Mouse (Mus musculus) layer of hippocampus, postnatal 36 days (tissue): ENCODE measurements around the gene Izumo4. TPM values are rescaled to one million over a fixed set of nuclear protein-coding genes. Genes with fewer than 3 reads are reported as not detected.

Source experiments
- DNase-seq, 2 experiments: peaks; one replicate each; pipeline ENCODE4 v3.0.0; 2022
- total RNA-seq, 2 experiments: library from RNA; stranded (reverse); gene quantifications; 2 replicates each; pipeline ENCODE4 v1.2.3; 2021

Izumo4 gene
- 10 to 100 TPM; 49.7 to 57.0 TPM for total RNA-seq

- peak; percentile 99 for DNase-seq
Measured at GRCm38 (mm10) chr10:80701721-80702535, at the start of gene Izumo4, which contains the start of gene Mob3a. Gene Izumo4, plus strand, starts transcription at chr10:80702184. Gene Mob3a, minus strand, starts transcription at chr10:80701977.

- DNase-seq: no peak
Measured at GRCm38 (mm10) chr10:80653156-80653720, 48.7 kb upstream of the Izumo4 start.

GRCm38 (mm10) chr10:80654866-80655265 lies 47.1 kb upstream of the Izumo4 start:
- no peak for DNase-seq

- DNase-seq: no peak
Measured at GRCm38 (mm10) chr10:80655406-80656129, 46.4 kb upstream of the Izumo4 start.

GRCm38 (mm10) chr10:80656130-80656862 lies 45.7 kb upstream of the Izumo4 start:
- peak; percentile 90 to 93 for DNase-seq

- DNase-seq: no peak
Measured at GRCm38 (mm10) chr10:80656863-80657623, 44.9 kb upstream of the Izumo4 start, which contains the start of gene Btbd2. Gene Btbd2, minus strand, starts transcription at chr10:80657071.

GRCm38 (mm10) chr10:80658194-80658840 lies 43.7 kb upstream of the Izumo4 start:
- DNase-seq: no peak

GRCm38 (mm10) chr10:80658841-80659202 lies 43.2 kb upstream of the Izumo4 start:
- DNase-seq: no peak

GRCm38 (mm10) chr10:80659213-80659612 lies 42.8 kb upstream of the Izumo4 start:
- peak; percentile 64 to 70 for DNase-seq

GRCm38 (mm10) chr10:80661149-80661548 lies 40.8 kb upstream of the Izumo4 start:
- no peak for DNase-seq

- DNase-seq: no peak
Measured at GRCm38 (mm10) chr10:80663485-80664196, 38.3 kb upstream of the Izumo4 start.

GRCm38 (mm10) chr10:80664197-80665015 lies 37.6 kb upstream of the Izumo4 start:
- DNase-seq: peak; percentile 45 to 49

GRCm38 (mm10) chr10:80665016-80665380 lies 37.0 kb upstream of the Izumo4 start:
- no peak for DNase-seq

- DNase-seq: no peak
Measured at GRCm38 (mm10) chr10:80665459-80665858, 36.5 kb upstream of the Izumo4 start.

- DNase-seq: no peak
Measured at GRCm38 (mm10) chr10:80665981-80666733, 35.8 kb upstream of the Izumo4 start.

GRCm38 (mm10) chr10:80666837-80667412 lies 35.1 kb upstream of the Izumo4 start:
- no peak for DNase-seq

GRCm38 (mm10) chr10:80668614-80669013 lies 33.4 kb upstream of the Izumo4 start:
- DNase-seq: no peak

- DNase-seq: no peak
Measured at GRCm38 (mm10) chr10:80669018-80669417, 33.0 kb upstream of the Izumo4 start.
